In genomic region chr12:98834879-98835278, GRCm38 (mm10) we compare ENCODE assay signal across 27 mouse cellular contexts.
DNase-seq lines count a peak whose midpoint lies in the region; ATAC-seq lines count a peak whose summit lies in the region.
"Had no signal": no experiment of that assay in that cellular context is flagged by ENCODE, and none has a peak within 500 bp of the region (broad histone marks: within the 10 kb centered on the region; RNA-seq: fewer than 3 reads in every experiment).

No protein-coding gene starts in this region.

- ATAC-seq in lung, embryonic 16.5 days (ENCODE audit: low read depth): peak; percentile 82
- ATAC-seq in intestine, embryonic 16.5 days: no peak
- ATAC-seq: forebrain, embryonic 14.5 days; forebrain, postnatal 0 days; hindbrain, embryonic 16.5 days; Patski had no signal

- H3K4me2 ChIP-seq in lung, embryonic 16.5 days (ENCODE audit: low read depth, low read length): no peak overlapping the region
- no peak overlapping the region for H3K4me2 ChIP-seq in intestine, embryonic 16.5 days (ENCODE audit: low read depth, low read length)
- H3K4me2 ChIP-seq: heart, embryonic 11.5 days; hindbrain, embryonic 13.5 days had no signal

- H3K27ac ChIP-seq in lung, embryonic 16.5 days (ENCODE audit: low read length): no peak overlapping the region
- H3K27ac ChIP-seq in intestine, embryonic 16.5 days (ENCODE audit: low read length): no peak overlapping the region
- H3K27ac ChIP-seq: forebrain, embryonic 10.5 days; gastrocnemius, adult 2 months; hindbrain, embryonic 10.5 days; hindbrain, embryonic 13.5 days had no signal

- peak; percentile 4 for DNase-seq in heart, adult 8-10 months (ENCODE audit: low spot score)
- no peak for DNase-seq in heart, postnatal 25 days (ENCODE audit: low spot score)
- peak; percentile 30 for DNase-seq in lung, postnatal 10 days
- DNase-seq in lung, postnatal 36 days: peak; percentile 65
- DNase-seq in urinary bladder, adult 18-20 months (ENCODE audit: low spot score in 2 of 2): no peak
- DNase-seq: adrenal gland, postnatal 10 days; adrenal gland, postnatal 36 days; B cell, adult 2 months; cerebellum, adult 18-20 months; cerebellum, adult 9-10 months; cerebellum, postnatal 14 days; forebrain, postnatal 0 days; gastrocnemius, adult 2 months; gastrocnemius, postnatal 14 days; heart, adult 11 months; heart, postnatal 36 days had no signal

- WGBS in lung, embryonic 16.5 days: 47% methylated on average over 2 of the region's 2 CpGs
- WGBS in intestine, embryonic 16.5 days: 89% methylated on average over 2 of the region's 2 CpGs

- no peak overlapping the region for H3K9ac ChIP-seq in lung, embryonic 16.5 days (ENCODE audit: low read length)
- no peak overlapping the region for H3K9ac ChIP-seq in intestine, embryonic 16.5 days (ENCODE audit: low read depth, low read length)
- H3K9ac ChIP-seq: forebrain, postnatal 0 days; hindbrain, embryonic 13.5 days had no signal

- H3K4me3 ChIP-seq in lung, embryonic 16.5 days (ENCODE audit: low read length): no peak overlapping the region
- no peak overlapping the region for H3K4me3 ChIP-seq in intestine, embryonic 16.5 days (ENCODE audit: low read length)
- H3K4me3 ChIP-seq: forebrain, embryonic 10.5 days; gastrocnemius, adult 2 months; hindbrain, embryonic 10.5 days; hindbrain, embryonic 13.5 days had no signal

- H3K36me3 ChIP-seq in lung, embryonic 16.5 days (ENCODE audit: control insufficient read depth, insufficient read depth, low read length): no peaks in the 10 kb centered on the region
- H3K36me3 ChIP-seq in intestine, embryonic 16.5 days (ENCODE audit: control insufficient read depth, insufficient read depth, low read length): no peaks in the 10 kb centered on the region

- no peaks in the 10 kb centered on the region for H3K9me3 ChIP-seq in lung, embryonic 16.5 days (ENCODE audit: control insufficient read depth, low read length)
- no peaks in the 10 kb centered on the region for H3K9me3 ChIP-seq in intestine, embryonic 16.5 days (ENCODE audit: control insufficient read depth, low read length)
- H3K9me3 ChIP-seq: forebrain, embryonic 10.5 days; G1E; hindbrain, embryonic 10.5 days; hindbrain, embryonic 13.5 days had no signal

- intact Hi-C loops in heart, postnatal 25 days (cut with DNase I): no loop called here

- H3K27me3 ChIP-seq in lung, embryonic 16.5 days (ENCODE audit: control insufficient read depth, insufficient read depth, low read depth, low read length): no peaks in the 10 kb centered on the region
- no peaks in the 10 kb centered on the region for H3K27me3 ChIP-seq in intestine, embryonic 16.5 days (replicated peaks; ENCODE audit: control insufficient read depth, insufficient read depth, low read length)
- H3K27me3 ChIP-seq: CH12.LX; hindbrain, embryonic 13.5 days; Patski had no signal

- 0 out of 2 replicates have a peak, but pooled peaks cover 2% of the 10 kb centered on the region for H3K4me1 ChIP-seq in lung, embryonic 16.5 days (replicated peaks; ENCODE audit: control insufficient read depth, insufficient read depth, low read length)
- H3K4me1 ChIP-seq in intestine, embryonic 16.5 days (ENCODE audit: control insufficient read depth, insufficient read depth, low read length): no peaks in the 10 kb centered on the region
- H3K4me1 ChIP-seq: forebrain, embryonic 10.5 days; hindbrain, embryonic 10.5 days; hindbrain, embryonic 13.5 days had no signal

Comparison
In these comparisons a context has a peak if more than half of its experiments do, and no peak if none do; other contexts are left out.
1. DNase-seq: peak in heart, adult 8-10 months (single experiment), lung, postnatal 10 days (single experiment) and lung, postnatal 36 days (single experiment); none in heart, postnatal 25 days (single experiment) and urinary bladder, adult 18-20 months (0 of 2).